Mouse (Mus musculus): Measurements from ENCODE around the gene Sigirr. TPM values are rescaled to one million over a fixed set of nuclear protein-coding genes. Genes with fewer than 3 reads are reported as not detected.

Gene Sigirr
- total RNA-seq, 2 experiments from 2014 or later = 2.9 to 3.7 TPM

Other genes with a start within 250 kb of the Sigirr start
- gene Gm45785, start 244.2 kb downstream of the Sigirr start, total RNA-seq (2021) = not detected
- gene Ric8a, start 243.6 kb downstream of the Sigirr start, total RNA-seq (2021) = 10 to 100 TPM; 35.4 to 40.9 TPM
- 10 to 100 TPM; 23.7 to 24.5 TPM for gene Bet1l, start 243.0 kb downstream of the Sigirr start, total RNA-seq (2021)
- gene Psmd13, start 218.6 kb downstream of the Sigirr start, total RNA-seq (2021) = 100 to 1,000 TPM; 120 to 129 TPM
- gene Sirt3, start 218.3 kb downstream of the Sigirr start, total RNA-seq (2021) = 10 to 100 TPM; 16.4 to 18.9 TPM
- 100 to 1,000 TPM; 754 to 792 TPM for gene Cox8b, start 200.1 kb downstream of the Sigirr start, total RNA-seq (2021)
- under 1 TPM in 1 of 2 experiments, not detected in 1; 0.08 TPM for gene Nlrp6, start 179.7 kb downstream of the Sigirr start, total RNA-seq (2021)
- gene Pgghg, start 159.2 kb downstream of the Sigirr start, total RNA-seq (2021) = 10 to 100 TPM; 15.8 to 16.6 TPM
- 1 to 10 TPM; 2.0 to 2.4 TPM for gene Ifitm5, start 150.3 kb downstream of the Sigirr start, total RNA-seq (2021)
- gene Gm45717, start 144.6 kb downstream of the Sigirr start, total RNA-seq (2021) = not detected
- gene Ifitm2, start 144.6 kb downstream of the Sigirr start, total RNA-seq (2021) = 100 to 1,000 TPM; 238 to 274 TPM
- gene Ifitm1, start 133.4 kb downstream of the Sigirr start, total RNA-seq (2021) = 1 to 10 TPM; 4.9 to 8.2 TPM
- 10 to 100 TPM; 75.0 to 79.2 TPM for gene Ifitm3, start 89.8 kb downstream of the Sigirr start, total RNA-seq (2021)
- gene Ifitm6, start 82.6 kb downstream of the Sigirr start, total RNA-seq (2021) = 1 to 10 TPM in 1 of 2 experiments, not detected in 1; 1.2 TPM
- not detected for gene Gm17387, start 71.4 kb downstream of the Sigirr start, total RNA-seq (2021)
- gene B4galnt4, start 39.5 kb downstream of the Sigirr start, total RNA-seq (2021) = under 1 TPM; 0.22 to 0.62 TPM
- gene Pkp3, start 22.4 kb downstream of the Sigirr start, total RNA-seq (2021) = under 1 TPM; 0.25 to 0.54 TPM
- gene Ano9, start 17.2 kb upstream of the Sigirr start, total RNA-seq (2021) = not detected
- gene Ptdss2, start 21.8 kb upstream of the Sigirr start, total RNA-seq (2021) = 10 to 100 TPM; 22.6 to 29.0 TPM
- gene Rnh1, start 72.3 kb upstream of the Sigirr start, total RNA-seq (2021) = 10 to 100 TPM; 64.5 to 79.3 TPM
- gene Hras, start 93.4 kb upstream of the Sigirr start, total RNA-seq (2021) = 100 to 1,000 TPM; 166 to 193 TPM
- gene Lrrc56, start 93.6 kb upstream of the Sigirr start, total RNA-seq (2021) = 1 to 10 TPM; 4.9 to 5.2 TPM
- not detected for gene Lmntd2, start 113.5 kb upstream of the Sigirr start, total RNA-seq (2021)
- 10 to 100 TPM in 1 of 2 experiments, 1 to 10 TPM in 1; 9.8 to 14.2 TPM for gene Rassf7, start 115.3 kb upstream of the Sigirr start, total RNA-seq (2021)
- gene Phrf1, start 128.2 kb upstream of the Sigirr start, total RNA-seq (2021) = 10 to 100 TPM; 48.4 to 63.3 TPM
- 1 to 10 TPM; 1.4 TPM for gene Irf7, start 165.9 kb upstream of the Sigirr start, total RNA-seq (2021)
- 1 to 10 TPM; 1.3 to 1.5 TPM for gene Cdhr5, start 176.2 kb upstream of the Sigirr start, total RNA-seq (2021)
- gene Sct, start 178.6 kb upstream of the Sigirr start, total RNA-seq (2021) = 1 to 10 TPM; 3.4 to 3.5 TPM
- gene Drd4, start 191.4 kb upstream of the Sigirr start, total RNA-seq (2021) = under 1 TPM; 0.16 to 0.25 TPM
- gene Deaf1, start 227.1 kb upstream of the Sigirr start, total RNA-seq (2021) = 10 to 100 TPM; 44.6 to 50.4 TPM
- 10 to 100 TPM; 14.2 to 14.6 TPM for gene Tmem80, start 227.2 kb upstream of the Sigirr start, total RNA-seq (2021)
- gene Eps8l2, start 238.3 kb upstream of the Sigirr start, total RNA-seq (2021) = 1 to 10 TPM; 2.4 to 2.5 TPM

Measured in gastrocnemius, postnatal 4 days (tissue).